Mouse (Mus musculus): ENCODE results near the gene Atp6ap1. TPM values are rescaled to one million over a fixed set of nuclear protein-coding genes. Genes with fewer than 3 reads are reported as not detected.

Atp6ap1 gene
- 121 and 138 TPM in 2 replicates for polyA plus RNA-seq (2021; fragmentation: Nextera tagmentation)
- long read RNA-seq, experiment 1, transcript Atp6ap1-201 (10 exons, 2,189 nt): major isoform, 480 of 585 reads
- long read RNA-seq, experiment 1, partial matches to known transcripts: 80 of 585 reads
- long read RNA-seq, experiment 1, other reads (novel, unspliced or antisense): 24 of 585 reads
- long read RNA-seq, experiment 2, transcript Atp6ap1-201 (10 exons, 2,189 nt): major isoform, 83 of 159 reads
- long read RNA-seq, experiment 2, partial matches to known transcripts: 71 of 159 reads
- long read RNA-seq, experiment 2, other reads (novel, unspliced or antisense): 5 of 159 reads

DNA sequence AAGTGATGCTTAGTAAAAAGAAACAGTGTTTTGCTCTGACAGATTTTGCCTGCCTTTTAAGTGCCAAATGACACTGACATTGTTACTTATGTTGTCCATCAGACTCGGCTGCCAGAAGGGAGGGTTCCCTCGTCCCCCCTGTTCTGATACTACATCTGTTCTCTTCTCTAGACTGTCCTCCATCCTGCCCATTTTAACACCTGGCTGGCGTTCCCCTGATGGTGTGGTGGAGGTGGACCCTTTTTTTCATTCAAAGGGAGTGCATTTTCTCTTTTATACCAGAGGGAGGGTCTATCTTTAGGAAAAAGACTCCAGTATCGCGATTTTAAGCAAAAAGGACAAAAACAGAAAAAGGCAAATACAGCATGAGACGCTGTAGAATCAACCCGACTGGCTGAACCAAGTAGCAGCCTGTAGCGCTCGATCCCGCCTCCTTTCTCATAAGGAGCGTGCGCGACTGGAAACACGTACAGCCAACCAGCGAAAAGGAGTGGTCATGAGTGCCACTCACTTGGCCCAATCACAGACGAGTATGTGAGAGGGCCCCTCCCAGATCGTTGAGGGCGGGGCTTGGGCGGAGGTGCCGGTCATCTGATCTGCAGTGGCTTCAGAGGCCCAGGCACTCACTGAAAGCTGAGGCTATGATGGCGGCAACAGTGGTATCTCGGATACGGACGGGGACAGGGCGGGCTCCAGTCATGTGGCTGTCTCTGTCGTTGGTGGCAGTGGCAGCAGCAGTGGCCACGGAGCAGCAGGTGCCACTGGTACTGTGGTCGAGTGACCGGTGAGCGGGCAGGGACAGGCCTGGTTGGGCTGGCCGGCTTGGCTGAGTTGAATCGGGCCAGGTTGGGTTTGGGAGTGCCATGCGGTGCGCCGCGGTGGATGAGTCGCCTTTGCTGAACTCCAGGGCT lies at the start of gene Atp6ap1:
Gene Atp6ap1, plus strand, starts transcription at position 560 of the 911 bp plus-strand sequence.

GRCm38 (mm10) chrX:74249615-74250014 lies 47.3 kb upstream of the Atp6ap1 start, which contains the start of gene Flna:
Flna (minus strand) TSS chrX:74249820.

DNA sequence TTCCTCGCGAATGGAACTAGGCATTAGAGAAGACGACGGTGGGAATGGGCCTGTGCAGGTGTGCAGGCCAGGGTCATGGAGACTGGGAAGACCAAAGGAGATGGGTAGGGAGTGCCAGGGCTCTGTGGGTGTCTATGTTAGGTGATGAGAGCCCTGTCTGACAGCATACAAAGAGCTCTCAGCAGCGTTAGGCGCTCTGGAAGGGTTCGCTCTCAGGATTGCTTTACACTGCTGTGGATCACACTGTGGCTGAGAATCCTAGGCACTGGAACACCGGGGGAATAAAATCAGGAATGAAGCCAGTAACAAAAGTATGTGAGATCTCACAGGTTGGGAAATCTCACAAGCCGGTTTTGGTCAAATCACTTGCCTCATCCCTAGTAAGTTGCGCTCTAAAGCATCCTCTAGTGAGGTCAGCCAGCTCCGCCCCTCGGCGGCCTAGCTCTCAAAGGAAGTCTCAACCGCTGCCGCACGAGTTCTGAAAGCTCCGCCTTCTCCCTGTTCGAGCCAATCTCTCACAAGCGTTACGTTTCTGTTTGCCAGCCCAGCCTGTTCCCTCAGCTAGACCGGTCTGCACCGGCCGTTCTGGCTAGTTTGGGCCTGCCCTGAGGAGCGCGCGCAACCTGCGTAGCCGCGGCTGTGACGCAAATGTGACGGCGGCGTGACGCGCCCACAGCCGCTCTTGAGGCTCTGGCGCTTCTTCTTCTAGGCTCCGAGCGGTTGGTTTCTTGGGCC lies 42.6 kb upstream of the Atp6ap1 start, which contains the start of gene Emd:
Gene Emd, plus strand, starts transcription at position 535 of the 735 bp plus-strand sequence.

DNA sequence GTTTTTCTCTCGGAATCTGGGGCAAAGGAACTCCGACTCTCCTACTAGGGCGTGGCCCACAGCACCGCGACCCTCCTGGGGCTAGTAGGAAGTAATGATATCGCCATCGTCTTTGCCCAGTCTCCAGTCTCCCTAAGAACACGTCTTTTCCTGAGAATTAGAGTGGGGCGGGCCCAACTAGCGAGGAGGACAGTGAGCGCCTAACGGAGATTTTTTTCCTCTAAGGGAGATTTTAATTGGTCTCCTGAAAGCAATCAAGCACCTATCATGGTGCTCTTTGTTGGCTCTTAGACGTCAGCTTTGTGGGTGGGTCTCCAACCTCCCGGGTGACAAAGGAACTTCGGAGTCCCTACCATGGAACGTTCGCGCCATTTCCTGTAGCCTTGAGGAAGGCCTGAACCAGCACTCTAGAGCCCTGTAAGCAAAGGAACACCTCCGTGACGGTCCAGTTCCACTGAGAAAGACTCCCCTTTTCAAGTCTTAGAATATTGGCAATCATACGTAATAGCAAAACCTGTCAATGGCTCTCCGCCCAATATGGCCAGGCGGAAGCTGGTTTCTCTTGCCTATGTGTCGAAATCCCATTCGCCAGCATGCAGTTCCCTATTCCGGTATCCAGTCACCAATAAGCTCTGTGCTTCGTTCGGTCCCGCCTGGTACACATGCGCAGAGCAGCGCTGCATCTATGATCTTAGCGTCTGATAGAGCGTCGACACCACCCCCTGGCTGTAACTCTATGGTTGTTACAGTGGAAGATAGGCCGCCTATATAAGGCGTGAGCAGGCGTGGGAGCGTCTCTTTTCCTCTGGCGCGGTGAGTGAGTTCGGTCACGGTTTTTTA lies 26.6 kb upstream of the Atp6ap1 start, which contains the start of gene Rpl10:
Gene Rpl10, plus strand, starts transcription at position 751 of the 840 bp plus-strand sequence.

DNA sequence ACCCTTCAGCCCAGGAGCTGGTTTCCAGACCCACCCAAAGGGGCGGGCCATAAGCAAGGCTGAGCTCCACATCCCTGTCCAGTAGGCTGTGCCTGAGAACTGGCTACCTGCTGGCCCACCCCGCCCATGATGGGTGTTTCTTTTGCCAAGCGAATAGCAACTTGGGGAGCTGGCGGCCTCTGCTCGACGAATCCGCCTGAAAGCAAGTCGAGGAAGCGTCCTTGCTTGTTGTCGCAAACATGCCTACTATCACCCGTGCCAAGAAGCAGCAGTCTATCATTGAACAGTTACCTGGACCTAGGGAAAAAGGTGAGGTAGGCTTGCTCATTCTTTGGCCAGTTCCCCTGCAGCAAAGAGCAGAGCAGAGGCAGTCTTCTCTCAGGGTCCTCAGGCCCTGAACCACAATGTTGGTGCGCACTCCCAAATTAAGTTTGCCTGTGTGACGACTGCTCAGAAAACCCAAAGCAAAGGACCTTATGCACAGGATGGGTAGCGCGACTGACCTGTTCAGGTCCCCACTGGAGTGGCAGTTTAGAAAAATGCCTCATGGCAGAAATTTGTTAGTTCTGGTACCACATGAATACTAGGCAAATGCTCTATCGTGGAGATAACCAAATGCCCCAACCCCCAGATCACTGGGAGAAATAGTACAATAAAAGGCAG lies 15.0 kb upstream of the Atp6ap1 start, which contains the start of the genes Taz and Dnase1l1:
Gene Taz, plus strand, starts transcription at position 181 of the 663 bp plus-strand sequence.
Gene Dnase1l1, minus strand, starts transcription at position 606 of the 663 bp plus-strand sequence.

GRCm38 (mm10) chrX:74304867-74305700 lies 8.2 kb downstream of the Atp6ap1 start, which contains the start of gene Gdi1:
Gdi1 (plus strand) TSS chrX:74304998.

DNA sequence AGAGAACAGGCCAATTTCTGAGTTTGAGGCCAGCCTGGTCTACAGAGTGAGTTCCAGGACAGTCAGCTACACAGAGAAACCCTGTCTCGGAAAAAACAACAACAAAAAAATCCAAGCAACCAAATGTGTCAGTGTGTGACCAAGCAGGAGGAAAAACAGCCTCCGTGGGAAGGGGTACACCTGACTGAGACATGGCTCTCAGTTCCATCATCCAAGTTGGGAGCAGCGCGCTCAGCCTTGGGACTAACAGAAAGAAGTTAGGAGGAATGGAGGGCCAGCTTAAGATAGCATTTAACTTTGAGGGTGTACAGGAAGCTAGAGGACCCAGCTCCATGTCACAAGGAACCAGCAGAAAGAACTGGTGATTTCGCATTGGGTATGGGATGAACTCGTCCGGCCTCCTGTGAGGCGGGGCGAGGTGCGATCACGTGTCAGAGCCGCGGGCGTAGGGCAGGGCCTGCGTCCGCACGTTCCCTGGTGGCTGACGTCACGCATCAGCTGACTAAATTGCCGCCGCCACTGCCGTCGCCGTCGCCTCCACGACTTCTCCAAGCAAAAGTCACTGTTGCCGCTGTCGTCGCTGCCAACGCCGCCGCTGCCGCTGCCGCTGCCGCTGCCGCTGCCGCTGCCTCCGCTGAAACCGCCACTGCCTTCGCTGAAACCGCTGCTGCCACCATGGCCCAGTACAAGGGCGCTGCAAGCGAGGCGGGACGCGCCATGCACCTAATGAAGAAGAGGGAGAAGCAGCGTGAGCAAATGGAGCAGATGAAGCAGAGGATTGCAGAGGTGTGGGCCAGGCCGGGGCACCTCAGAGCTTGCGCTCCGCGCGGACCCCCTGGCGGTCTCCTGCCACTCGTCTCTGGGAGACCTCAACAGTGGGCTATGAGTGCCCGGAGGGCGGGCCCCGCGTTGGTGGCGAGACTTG lies 15.9 kb downstream of the Atp6ap1 start, which contains the start of gene Fam50a:
Gene Fam50a, plus strand, starts transcription at position 494 of the 925 bp plus-strand sequence.

DNA sequence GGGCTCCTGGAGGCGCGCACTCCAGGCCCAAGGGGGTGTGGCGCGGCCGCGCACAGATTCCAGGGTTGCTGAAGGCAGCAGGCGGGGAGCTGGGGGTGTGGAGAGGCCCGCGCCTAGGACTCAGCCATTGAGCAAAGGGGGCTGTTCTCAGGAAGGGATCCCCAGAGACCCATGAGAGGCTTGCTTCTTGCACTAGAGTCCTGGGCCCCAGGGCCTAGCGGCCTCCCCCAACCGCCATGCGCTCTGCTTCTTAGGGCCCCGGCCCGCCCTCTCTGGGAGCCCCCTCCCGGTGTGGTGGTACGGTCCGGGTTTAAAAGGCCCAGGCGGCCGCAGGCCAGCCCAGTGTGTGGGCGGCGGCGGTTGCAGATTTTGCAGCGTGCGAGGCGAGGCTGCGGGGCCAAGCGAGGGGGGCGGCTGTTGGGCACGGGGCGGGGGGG lies 31.8 kb downstream of the Atp6ap1 start, which contains the start of gene Plxna3:
Gene Plxna3, plus strand, starts transcription at position 342 of the 437 bp plus-strand sequence.

GRCm38 (mm10) chrX:74353467-74353770 lies 56.5 kb downstream of the Atp6ap1 start, which contains the start of gene Lage3:
Lage3 (minus strand) TSS chrX:74353618.

Other genes starting within 250 kb of the Atp6ap1 start
- gene Opn1mw, start 169.6 kb upstream of the Atp6ap1 start, polyA plus RNA-seq (2021; fragmentation: Nextera tagmentation): 0.23 and 1.2 TPM in 2 replicates
- gene Mecp2, start 161.7 kb upstream of the Atp6ap1 start, polyA plus RNA-seq (2021; fragmentation: Nextera tagmentation): 6.0 and 15.2 TPM in 2 replicates
- gene Tex28, start 129.3 kb upstream of the Atp6ap1 start, polyA plus RNA-seq (2021; fragmentation: Nextera tagmentation): not detected in 2 replicates
- gene Tktl1, start 119.8 kb upstream of the Atp6ap1 start, polyA plus RNA-seq (2021; fragmentation: Nextera tagmentation): 0.13 TPM in 1 of 2 replicates, not detected in the other
- gene Flna, start 47.3 kb upstream of the Atp6ap1 start, polyA plus RNA-seq (2021; fragmentation: Nextera tagmentation): 3.0 and 3.1 TPM in 2 replicates
- 8.0 and 8.3 TPM in 2 replicates for gene Emd, start 42.4 kb upstream of the Atp6ap1 start, polyA plus RNA-seq (2021; fragmentation: Nextera tagmentation)
- gene Rpl10, start 26.3 kb upstream of the Atp6ap1 start, polyA plus RNA-seq (2021; fragmentation: Nextera tagmentation): 1,226 and 1,360 TPM in 2 replicates
- gene Taz, start 15.2 kb upstream of the Atp6ap1 start, polyA plus RNA-seq (2021; fragmentation: Nextera tagmentation): 32.5 and 43.3 TPM in 2 replicates
- gene Dnase1l1, start 14.8 kb upstream of the Atp6ap1 start, polyA plus RNA-seq (2021; fragmentation: Nextera tagmentation): 2.0 and 2.9 TPM in 2 replicates
- gene Gdi1, start 7.9 kb downstream of the Atp6ap1 start, polyA plus RNA-seq (2021; fragmentation: Nextera tagmentation): 172 and 250 TPM in 2 replicates
- 26.7 and 27.5 TPM in 2 replicates for gene Fam50a, start 15.9 kb downstream of the Atp6ap1 start, polyA plus RNA-seq (2021; fragmentation: Nextera tagmentation)
- gene Plxna3, start 32.0 kb downstream of the Atp6ap1 start, polyA plus RNA-seq (2021; fragmentation: Nextera tagmentation): 1.5 and 1.6 TPM in 2 replicates
- 47.9 and 50.4 TPM in 2 replicates for gene Lage3, start 56.5 kb downstream of the Atp6ap1 start, polyA plus RNA-seq (2021; fragmentation: Nextera tagmentation)
- 110 and 116 TPM in 2 replicates for gene Ubl4a, start 76.1 kb downstream of the Atp6ap1 start, polyA plus RNA-seq (2021; fragmentation: Nextera tagmentation)
- gene Slc10a3, start 76.3 kb downstream of the Atp6ap1 start, polyA plus RNA-seq (2021; fragmentation: Nextera tagmentation): 3.3 and 3.8 TPM in 2 replicates
- 17.4 and 21.2 TPM in 2 replicates for gene Fam3a, start 96.2 kb downstream of the Atp6ap1 start, polyA plus RNA-seq (2021; fragmentation: Nextera tagmentation)
- 7.3 and 10.4 TPM in 2 replicates for gene Ikbkg, start 96.2 kb downstream of the Atp6ap1 start, polyA plus RNA-seq (2021; fragmentation: Nextera tagmentation)
- gene G6pdx, start 132.1 kb downstream of the Atp6ap1 start, polyA plus RNA-seq (2021; fragmentation: Nextera tagmentation): 17.4 and 18.3 TPM in 2 replicates
- not detected in 2 replicates for gene Gm6880, start 184.3 kb downstream of the Atp6ap1 start, polyA plus RNA-seq (2021; fragmentation: Nextera tagmentation)

All from left cerebral cortex, adult 6 months (tissue).